Mouse (Mus musculus): Measurements from ENCODE around the gene Rab17.

GRCm38 (mm10) chr1:91013803-91014202 lies 44.3 kb upstream of the Rab17 start:
- TF ChIP-seq TAL1 (conservative IDR thresholded peaks at IDR 0.05; ENCODE audit: low read depth, low read length) (no peak), CTCF (IDR thresholded peaks at IDR 0.05; ENCODE audit: low read depth, low read length) (no peak), GATA1 (IDR thresholded peaks at IDR 0.05; ENCODE audit: borderline replicate concordance, low read length) (no peak), GATA2 (IDR thresholded peaks at IDR 0.05; ENCODE audit: borderline replicate concordance, low read depth, low read length) (no peak), POLR2AphosphoS5 (IDR thresholded peaks at IDR 0.05; ENCODE audit: insufficient replicate concordance, low read depth, low read length) (no peak)
